Mouse (Mus musculus): ENCODE measurements around the gene Crybg1.
"Not testable (repeated sequence)": the region's sequence is repeated elsewhere in the genome, so short reads cannot be mapped to it uniquely, and the experiment has no call there.

Crybg1 gene

DNA sequence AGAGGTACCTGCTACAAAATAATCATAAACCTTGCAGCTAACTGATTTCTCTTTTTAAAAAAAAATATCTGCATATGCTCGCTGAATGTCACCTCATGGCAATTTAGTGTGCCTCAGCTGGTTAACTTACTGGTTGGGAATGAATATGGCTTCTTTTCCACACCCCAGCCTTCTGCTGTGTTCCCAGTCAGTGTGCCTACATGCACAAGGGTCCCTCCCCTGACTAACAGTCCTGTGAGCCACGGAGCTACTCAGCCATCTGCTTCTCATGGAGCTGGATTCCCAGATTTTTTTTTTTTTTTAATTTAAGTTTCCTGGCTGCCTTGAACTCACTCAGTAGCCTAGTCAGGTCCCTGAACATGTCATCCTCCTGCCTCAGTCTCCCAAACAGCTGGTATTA, 183.7 kb downstream of the Crybg1 start:
- DNase-seq (ENCODE audit: low spot score) = no peak

DNA sequence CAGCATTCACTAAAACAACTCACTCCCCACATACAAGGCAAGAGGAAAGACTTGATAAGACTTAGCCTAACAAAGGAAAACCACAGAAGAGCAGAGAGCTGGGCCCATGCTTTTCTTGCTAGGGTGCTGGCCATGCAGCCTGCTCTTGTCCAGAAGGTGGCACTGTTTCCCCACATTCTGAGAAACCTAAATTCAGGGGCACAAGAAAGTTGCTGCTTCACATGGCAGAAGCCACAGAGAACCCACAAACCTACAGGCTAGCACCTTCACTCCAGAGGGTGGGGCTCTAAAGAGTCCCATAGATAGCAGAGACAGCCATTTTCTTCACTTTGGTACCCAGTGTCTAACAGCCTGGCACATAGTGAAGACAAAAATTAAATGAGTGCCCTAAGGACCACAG, 194.7 kb downstream of the Crybg1 start:
- DNase-seq (ENCODE audit: low spot score) = no peak

DNA sequence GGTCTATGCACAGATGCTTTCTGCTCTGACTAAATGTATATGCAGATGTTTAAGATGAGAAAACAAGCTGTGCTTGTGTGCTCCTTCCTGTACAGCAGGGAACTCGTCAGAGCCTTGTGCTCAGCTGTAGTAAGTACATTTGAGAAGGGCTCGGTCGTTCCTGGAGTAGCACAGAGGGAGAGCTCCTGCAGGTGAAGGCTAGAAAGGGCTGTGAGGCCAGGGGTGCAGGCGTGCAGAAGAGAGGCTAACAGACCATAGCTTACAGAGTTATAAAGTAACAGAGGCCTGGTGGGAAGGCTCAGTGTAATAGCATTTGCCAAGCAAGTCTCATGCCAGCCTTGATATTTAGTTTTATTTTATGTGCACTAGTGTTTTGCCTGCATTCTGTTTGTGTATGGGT, 203.2 kb downstream of the Crybg1 start:
- DNase-seq (ENCODE audit: low spot score) = no peak

DNA sequence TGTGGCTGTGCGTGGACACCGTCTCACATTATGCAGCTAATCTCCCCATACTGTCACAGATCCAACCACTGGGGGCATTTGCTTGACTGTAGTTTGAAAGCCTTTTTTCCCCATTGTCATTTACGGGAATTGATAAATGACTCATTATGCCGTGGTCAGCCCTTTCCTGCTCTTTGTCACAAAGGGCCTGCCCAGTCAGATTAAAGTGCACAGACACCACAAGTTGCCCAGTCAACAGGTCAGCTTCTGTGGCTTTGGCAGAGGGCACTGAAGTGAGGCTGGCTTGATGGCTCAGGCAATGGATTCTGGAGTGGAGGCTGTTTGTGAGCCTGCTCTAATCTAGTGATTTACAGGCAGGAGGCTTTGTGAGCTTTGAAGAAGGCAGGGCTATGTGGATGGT, 204.9 kb downstream of the Crybg1 start:
- no peak for DNase-seq (ENCODE audit: low spot score)

DNA sequence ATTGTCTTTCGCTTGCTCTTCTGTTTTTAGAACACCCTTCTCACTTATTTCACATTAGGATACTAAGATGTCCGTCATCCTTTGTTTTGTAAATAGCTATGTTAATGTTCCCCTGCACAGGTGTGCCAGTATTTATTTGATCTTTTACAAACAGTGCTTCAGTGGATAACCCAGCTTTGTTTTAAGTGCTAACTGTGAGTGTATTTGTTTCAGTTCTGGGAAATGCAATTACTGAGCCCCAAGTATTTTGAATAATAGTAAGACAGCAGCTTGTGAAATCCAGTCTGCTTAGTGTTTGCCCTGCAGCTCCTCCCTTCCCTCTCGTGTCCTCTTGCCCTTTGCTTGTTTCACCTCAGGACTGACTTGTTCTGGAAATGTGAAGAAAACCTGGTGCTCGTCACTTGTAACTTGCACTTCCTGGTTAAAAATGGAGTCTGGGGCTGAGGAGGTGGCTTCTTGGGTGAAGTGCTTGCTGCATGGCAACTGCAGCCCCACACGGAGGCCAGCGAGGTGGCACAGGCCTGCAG, 209.5 kb downstream of the Crybg1 start:
- DNase-seq (ENCODE audit: low spot score) = no peak

DNA sequence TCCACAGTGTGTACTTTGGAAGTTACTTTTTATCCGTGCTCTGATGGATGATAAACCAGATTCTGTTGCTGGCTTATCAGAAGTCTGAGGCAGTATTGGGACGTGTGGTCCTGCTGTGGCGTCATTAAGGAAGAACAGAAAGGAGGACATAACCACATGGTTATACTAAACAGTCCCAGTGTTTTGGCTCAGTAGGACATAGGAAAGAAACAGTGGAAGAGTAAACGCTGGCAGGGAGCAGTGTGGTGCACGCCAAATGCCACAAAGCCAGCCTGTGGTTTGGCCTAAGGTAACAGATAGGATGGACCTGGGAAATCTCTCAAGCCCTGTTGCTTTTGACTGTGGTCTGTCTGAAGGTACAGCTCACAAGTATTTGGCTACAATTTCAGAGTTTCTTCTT, 220.1 kb downstream of the Crybg1 start:
- no peak for DNase-seq (ENCODE audit: low spot score)

DNA sequence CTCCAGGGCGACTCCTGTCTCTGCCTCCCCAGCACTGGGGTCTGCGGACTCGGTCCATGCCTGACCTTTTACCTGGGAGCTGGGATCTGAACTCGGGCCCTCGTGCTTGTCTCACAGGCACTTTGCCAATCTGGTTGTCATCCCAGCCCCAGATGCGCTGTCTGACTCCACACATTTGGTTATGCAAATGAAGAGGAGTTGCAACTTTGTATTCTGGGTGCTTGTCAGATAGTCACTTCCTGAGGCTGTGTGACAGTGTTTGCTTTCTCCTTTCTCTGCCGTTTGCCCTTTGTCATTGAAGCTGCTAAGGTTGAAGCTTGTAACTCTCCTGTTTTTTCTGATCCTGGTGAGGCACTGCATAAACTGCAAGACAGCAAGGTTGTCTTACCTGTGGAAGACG, 220.9 kb downstream of the Crybg1 start:
- DNase-seq (ENCODE audit: low spot score) = no peak

DNA sequence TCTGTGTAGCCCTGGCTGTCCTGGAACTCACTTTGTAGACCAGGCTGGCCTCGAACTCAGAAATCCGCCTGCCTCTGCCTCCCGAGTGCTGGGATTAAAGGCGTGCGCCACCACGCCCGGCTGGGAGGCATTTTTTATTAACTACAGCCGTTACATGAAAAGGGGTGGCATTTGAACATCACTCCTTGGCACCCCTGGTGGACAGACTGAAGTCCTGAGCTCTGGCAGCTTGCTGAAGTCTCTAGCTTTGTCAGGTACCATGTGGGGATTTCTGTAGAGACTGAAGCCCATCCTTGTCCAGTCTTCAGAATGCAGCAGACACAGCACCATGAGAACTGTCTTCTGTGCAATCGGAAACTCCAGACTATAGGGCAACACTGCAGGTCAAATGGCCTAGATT, 222.9 kb downstream of the Crybg1 start:
- DNase-seq (ENCODE audit: low spot score) = not testable (repeated sequence)

DNA sequence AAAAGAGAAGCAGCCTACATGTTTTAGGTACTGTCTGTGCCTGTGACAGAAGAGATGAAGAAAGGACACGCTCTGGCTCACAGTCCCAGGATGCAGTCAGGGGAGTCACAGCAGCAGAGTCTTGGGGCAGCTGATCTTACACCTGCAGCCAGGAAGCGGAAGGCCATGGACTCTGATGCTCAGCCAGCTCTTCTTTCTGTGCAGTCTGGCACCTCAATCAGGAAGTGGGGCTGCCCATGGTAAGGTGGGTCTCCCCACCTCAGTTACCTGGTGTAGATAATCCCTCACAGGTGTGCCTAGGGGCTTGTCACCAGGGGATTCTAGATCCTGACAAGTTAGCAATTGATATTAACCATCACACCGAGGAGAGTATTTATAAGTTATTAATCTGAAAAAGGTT, 225.6 kb downstream of the Crybg1 start:
- DNase-seq (ENCODE audit: low spot score) = no peak

DNA sequence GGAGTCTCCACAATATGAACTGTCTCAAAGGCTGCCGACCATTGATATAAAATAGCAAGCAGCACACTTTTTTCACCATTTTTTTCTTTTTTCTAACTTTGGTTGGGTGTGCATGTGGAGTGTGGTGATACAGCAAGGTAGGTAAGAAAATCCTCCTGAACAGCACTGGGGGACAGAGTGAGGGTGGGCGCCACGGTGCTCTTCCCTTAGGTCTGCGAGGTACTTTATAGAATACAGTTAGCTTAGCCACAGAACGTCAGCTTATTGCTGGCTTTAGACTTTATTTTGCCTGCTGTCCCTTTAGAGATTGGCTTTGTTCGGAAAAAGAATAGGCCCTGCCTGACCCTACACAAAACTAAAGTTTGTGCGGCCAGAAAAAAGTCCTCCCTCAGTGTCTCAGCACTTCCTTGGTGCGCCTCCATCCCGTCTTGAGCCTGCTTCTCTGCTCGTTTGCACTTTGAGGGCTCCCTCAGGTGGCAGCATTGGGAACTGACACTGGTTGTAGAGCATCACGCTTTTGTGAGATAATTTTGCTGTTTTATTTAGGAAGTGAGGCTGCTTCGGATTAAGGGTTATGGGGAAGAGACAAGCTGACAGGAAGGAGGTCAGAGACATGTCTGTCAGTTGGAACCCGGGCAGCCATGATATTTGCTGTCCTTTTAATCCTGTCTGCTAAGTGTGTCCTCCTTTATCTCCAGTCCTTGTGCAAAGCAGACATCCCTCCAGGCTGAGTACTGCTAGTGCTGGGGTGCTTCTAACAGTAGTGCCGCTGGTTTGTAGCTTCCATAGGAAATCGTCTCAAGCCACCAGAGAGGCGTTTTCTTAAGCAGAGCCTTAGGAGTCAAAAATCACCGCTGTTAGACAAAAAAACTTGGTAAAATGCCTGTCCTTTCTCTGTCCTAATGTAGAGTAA, 229.7 kb downstream of the Crybg1 start:
- peak; percentile 73 for DNase-seq (ENCODE audit: low spot score)

DNA sequence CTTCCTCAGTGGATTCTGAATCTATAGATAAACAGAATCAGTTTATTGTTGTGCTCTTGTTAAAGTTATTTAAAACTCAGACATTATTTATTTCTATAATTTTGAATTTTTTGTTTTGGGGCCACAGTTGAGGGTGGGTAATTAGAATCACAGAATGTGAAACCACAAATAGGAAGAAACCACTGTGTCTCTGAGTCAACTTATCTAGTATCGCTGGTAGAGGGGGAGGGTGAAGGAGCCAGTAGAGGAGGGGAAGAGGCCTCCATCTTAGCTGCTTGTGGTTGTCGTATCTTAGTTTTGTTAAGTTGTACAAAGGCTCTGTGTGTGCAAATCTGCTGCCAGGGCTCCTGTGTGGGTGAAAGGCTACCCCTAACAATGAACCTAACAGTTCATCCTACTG, 231.9 kb downstream of the Crybg1 start:
- DNase-seq (ENCODE audit: low spot score) = no peak

DNA sequence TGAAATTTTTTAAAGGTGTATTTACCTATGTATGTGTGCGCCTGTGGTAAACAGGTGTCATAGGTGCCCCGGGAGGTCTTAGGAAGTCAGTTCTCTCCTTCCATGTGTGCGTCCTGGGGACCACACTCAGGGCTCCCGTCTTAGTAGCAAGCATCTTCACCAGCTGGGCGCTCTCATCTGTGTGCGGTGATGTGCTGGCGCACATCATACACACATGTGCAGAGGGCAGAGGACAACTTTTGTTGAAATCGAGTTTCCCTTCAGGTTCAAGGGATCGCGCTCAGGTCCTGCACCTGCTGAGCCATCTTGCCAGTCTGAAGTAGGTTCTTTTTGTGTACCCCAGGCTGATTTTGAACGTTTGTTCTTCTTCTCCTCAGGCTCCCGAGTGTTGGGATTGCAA, 232.5 kb downstream of the Crybg1 start:
- no peak for DNase-seq (ENCODE audit: low spot score)

DNA sequence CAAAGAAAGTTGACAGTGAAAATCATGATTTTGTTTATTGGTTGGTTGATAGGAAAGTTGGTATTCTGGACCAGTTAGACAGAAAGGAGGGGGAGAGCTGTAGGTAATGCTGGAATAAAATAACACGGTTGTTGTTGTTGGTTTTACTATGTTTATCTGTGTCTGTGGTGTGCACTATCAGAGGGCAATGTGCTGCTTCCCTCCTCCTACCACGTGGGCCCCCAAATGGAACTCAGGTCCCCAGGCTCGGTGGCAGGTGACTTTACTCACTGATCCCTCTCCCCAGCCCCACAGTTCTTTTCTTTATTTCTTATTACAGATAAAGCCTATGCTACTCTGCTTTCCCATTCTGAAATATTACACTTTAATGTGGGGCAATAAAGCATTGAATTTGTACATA, 236.4 kb downstream of the Crybg1 start:
- no peak for DNase-seq (ENCODE audit: low spot score)

DNA sequence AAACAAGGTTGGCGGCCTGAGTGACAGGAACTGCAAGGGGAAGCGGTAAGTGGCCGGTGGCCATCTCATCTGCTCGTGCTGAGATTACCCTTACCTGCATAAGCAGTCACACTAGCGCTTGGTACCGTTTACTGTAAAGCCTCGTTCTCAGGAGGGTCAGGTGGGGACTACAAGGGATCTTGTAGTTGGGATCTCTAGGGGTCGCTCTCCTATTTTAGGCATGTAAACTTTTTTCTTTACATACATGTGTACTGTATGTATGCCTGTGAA, 237.8 kb downstream of the Crybg1 start:
- DNase-seq (ENCODE audit: low spot score) = no peak

DNA sequence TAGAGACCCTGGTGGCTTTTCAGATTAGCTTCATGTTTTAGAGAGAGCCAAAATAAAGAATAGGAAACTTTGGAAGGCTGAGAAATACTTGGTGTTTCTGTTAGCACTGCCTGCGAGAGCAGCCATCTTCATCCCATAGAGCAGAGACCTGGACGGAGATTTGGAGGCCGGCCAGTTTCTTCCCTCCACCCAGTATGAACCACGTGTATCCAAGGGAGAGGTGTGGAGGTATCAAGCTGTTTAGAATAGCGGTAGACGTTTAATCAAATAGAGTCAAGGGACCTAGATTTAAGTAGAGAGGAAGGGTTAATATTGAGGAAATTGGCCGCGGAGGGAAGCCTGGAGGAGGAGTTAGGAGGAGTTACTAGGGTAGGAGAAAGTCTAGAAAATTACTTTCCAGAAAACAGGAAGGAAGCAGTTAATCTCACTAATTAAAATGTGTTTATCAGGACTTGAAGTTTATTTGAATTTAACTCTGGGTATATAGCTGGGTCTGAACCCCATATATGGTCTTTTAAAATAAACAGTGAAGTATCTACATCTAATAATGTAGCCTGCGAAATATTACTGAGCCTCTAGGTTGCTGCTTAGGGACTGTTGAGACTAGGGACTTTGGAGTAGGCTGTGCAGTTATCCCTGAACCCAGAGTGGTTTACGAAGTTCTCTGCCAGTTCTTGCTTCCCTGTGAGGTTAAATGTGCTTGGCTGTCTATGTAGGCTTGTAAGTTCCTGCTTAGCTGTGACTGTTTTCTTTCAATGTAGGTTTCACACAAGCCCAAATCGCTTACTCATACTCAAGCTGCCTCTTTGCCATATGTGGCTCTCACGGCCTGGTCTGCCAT, 238.4 kb downstream of the Crybg1 start:
- DNase-seq (ENCODE audit: low spot score) = no peak

DNA sequence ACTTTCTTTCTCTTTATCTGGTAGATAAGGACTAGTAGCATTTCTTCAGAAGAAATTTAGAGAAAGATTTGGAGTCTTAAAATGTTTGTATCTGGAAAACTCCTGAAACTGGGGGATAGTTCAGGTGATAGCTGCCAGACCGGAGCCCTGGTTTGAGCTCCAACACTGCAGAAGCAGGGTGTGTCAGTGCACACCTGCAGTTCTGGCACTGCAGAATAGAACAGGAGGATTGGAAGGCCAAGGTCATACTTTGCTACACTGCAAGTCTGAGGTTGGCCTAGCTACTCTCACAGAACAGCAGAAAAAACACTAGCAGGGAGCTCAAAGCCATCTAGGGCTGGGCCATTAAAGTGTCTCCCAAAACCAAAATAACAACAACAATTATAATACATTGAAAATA, 244.1 kb downstream of the Crybg1 start:
- DNase-seq (ENCODE audit: low spot score) = no peak

DNA sequence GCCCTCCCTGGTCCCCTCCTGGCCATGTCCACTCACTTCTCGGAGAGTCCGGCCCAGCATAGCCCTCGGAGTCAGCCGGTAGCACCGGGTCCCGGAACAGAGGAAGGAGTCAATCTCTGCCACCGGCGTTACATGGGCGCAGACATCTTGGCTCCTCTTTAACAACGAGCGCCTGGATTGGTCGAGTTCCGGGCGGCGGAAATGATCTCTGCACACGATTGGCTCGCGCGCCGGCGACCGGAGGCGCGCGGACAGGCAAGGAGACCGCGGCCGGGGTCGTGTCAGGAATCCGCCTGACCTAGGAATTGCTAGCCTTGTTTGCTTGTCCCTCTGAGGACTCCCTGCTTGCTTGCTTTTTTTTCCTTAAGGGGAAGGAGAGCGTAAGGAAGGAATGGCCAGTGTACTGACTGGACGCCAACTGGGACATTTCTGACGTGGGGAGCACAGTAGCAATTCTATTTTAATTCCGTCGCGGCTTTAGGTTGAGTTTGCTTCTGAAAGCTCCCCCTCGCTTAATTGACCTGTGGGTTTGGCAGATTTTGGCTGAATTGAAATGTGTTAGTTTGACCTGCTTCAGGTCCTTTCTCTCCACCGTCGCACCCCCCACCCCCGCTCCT, 247.0 kb downstream of the Crybg1 start, which contains the start of the genes Qrsl1 and Rtn4ip1:
Qrsl1 (minus strand) TSS at position 168 of the 617 bp plus-strand sequence.
Rtn4ip1 (plus strand) TSS at position 230 of the 617 bp plus-strand sequence.
- DNase-seq (ENCODE audit: low spot score) = peak; percentile 82

DNA sequence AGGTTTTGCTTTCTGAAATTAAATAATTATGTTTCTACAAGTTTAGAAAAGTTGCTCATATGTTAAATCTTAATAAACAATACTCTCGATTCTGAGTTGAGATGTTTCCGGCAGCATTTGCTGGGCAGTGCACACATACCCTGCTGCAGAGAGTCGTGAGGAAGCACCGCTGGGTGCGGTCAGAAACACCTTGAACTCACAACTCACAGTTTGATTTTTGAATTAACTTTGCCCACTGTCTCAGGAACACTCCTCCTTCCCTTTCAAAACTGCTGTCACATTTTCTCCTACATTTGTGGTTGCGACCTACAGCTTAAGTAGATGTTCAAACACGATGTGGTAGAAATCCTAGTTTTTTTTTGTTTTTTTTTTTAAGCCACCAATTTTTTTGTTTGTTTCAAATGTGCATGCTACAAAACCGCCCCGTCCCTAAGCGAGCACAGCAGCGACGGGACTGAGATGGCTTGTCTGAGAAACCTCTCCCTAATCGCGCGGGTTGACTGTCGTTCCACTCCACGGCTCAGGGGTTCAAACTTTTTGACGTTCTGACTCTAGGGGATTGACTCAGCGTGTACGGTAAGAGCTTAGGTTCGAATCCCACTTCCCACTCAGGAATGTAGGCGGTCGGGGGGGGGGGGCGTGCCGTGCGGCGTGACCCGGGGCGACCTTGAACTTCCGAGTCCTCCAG, 247.6 kb downstream of the Crybg1 start:
- no peak for DNase-seq (ENCODE audit: low spot score)

All from urinary bladder, postnatal 10 days (tissue).